Mouse (Mus musculus) inflammation-experienced regulatory T-cells, adult 6 months (primary cell): Measurements from ENCODE around the gene Hoxc13. TPM values are rescaled to one million over a fixed set of nuclear protein-coding genes. Genes with fewer than 3 reads are reported as not detected.

ENCODE experiments used
- ATAC-seq: one replicate; pipeline ENCODE4 v1.8.0; 2017
- polyA plus RNA-seq, 3 experiments: library from polyadenylated mRNA; unstranded; fragments of 100-300 nt; shearing (Covaris generic); gene quantifications; one replicate each; pipeline ENCODE4 v1.2.1; 2017

The Hoxc13 gene
- polyA plus RNA-seq, result not detected

GRCm38 (mm10) chr15:102921053-102922011 lies at the start of gene Hoxc13:
Gene Hoxc13, plus strand, starts transcription at chr15:102921103.
- ATAC-seq, result no peak

- ATAC-seq, result no peak
Observed at GRCm38 (mm10) chr15:102885803-102886202, 35.1 kb upstream of the Hoxc13 start.

GRCm38 (mm10) chr15:102895115-102895514 lies 25.8 kb upstream of the Hoxc13 start:
- ATAC-seq, result no peak

GRCm38 (mm10) chr15:102904946-102905345 lies 16.0 kb upstream of the Hoxc13 start:
- ATAC-seq, result no peak

DNA sequence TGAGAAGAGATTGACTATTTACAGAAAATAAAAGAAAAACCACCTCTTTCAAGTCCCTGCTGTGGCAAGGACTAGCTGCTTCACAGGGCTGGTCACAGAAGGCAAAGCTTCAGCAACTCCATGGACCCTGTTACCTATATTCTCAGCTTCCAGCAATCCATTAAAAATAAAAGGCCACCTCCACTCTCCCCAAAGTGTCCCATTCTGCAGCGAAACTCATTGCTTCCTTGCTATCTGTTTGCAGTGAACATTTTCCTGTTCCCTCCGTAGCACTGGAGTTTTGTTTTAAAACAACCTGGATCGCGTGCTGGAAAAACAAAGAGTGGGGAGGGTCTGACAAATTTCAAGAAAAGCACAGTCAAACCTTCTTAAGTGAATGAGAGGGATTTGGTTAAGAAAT lies 11.4 kb upstream of the Hoxc13 start:
- ATAC-seq, result no peak

- no peak for ATAC-seq
Observed at GRCm38 (mm10) chr15:102910038-102910437, 10.9 kb upstream of the Hoxc13 start.

GRCm38 (mm10) chr15:102910496-102911095 lies 10.3 kb upstream of the Hoxc13 start:
- ATAC-seq, result no peak

- no peak for ATAC-seq
Observed at GRCm38 (mm10) chr15:102913038-102913585, 7.8 kb upstream of the Hoxc13 start.

GRCm38 (mm10) chr15:102917972-102918572 lies 2.8 kb upstream of the Hoxc13 start:
- no peak for ATAC-seq

DNA sequence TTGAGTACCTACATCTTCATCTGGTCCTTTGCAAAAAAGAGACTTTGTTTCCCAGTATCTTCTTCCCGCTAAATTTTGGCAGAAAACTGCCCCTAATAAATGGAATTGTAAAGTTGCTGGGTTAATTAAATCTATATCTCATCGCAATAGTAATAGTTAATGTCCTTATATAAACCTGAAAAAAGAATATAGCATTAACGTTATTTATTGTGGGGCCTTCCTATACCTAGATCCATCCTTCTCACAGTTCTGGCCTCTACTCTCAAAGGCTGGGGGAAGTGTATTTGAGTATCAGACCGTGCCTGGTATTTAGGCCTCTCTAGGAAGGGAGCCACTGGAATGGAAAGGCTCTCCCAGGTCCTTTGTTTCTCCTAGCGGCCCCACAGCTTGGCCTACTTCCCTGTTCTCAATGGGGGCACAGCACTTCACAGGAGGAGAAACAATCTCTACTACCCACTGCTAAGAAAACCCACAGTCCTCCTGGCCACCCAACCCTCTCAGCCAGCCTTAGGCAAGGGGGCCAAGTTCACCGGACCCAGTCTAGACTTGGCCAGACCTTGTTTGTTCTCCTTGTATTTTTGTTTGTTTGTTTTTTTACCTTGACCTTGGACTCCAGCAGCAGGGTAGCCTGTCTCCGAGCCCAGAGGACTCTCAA lies 2.2 kb upstream of the Hoxc13 start:
- no peak for ATAC-seq

GRCm38 (mm10) chr15:102919336-102920180 lies 1.3 kb upstream of the Hoxc13 start:
- no peak for ATAC-seq

DNA sequence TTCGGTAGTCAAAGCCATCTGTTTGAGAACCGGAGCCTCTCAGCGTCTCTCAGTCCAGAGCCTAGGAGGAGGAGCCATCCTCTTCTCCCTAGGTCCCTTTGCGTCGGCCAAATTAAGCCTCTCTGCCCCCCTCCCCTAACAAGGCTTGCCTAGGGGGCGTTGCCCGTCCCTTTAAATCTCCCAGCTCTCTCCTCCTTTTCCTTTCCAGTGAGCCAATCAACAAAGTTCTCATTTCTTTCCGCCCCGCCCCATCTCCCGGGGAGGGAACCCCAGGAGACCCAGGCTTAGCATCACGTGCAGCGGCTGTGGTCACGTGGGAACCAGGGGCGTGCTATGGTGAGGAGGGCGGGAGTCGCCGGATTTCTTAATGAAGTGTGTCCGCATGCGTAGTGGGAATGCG lies 284 bp upstream of the Hoxc13 start:
- ATAC-seq, result no peak

DNA sequence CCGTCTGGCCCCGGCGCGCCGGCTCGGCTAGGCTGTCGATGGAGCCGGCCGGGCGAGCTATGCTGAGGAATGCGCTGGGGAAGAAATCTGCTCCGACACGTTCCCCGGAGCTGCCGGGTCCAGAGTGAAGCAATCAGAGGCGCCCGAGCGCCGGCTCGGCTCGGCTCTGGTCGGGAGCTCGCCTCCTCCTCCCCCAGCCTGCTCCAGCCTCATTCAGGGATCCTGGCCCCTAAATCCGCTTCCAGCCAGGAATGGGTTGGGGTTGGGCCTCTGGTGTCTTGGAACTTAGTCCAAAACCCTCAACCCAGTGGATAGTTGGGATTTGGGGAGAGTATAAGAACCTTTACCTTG lies 1.1 kb downstream of the Hoxc13 start:
- no peak for ATAC-seq

DNA sequence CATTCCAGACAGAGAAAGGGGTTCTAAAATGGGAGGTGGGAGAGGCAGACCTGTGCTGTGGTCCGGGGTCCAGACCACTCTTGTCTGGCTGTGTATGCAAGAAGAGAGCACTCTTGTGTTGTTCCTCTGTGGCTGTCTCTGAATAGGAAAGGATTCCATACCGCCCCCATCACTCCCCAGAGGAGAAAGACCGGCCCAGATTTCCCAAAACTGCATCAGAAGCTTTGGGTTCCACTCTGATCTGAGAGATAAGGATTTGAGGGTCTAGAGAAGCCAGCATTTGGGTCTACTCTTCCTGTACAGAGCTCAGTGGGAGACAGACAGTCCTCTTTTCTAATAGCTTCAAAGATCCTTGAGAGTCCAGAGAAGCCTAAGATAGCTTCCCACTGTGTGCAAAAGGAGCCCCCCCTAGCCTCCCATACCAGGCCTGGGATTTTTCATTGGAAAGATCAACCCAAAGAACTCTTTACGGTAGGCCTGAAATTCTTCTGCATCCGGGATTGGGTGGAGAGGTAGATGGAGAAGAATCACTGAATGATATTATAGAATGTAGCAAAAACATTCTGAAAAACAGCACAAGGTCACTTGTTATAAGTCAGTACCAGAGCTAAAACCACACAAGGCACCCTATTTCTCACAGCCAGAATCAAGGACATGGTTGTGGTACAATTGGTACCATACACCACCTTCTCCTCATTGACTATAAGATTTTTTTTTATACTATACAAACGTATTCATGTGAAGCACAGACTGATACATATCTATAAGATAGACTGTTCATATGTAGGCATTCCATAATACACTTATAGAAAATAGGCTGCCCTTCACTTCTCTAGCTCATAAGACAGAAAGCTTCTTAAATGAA lies 2.0 kb downstream of the Hoxc13 start:
- no peak for ATAC-seq

GRCm38 (mm10) chr15:102927032-102927645 lies 6.2 kb downstream of the Hoxc13 start:
- no peak for ATAC-seq

- no peak for ATAC-seq
Observed at GRCm38 (mm10) chr15:102931706-102932358, 10.9 kb downstream of the Hoxc13 start.

DNA sequence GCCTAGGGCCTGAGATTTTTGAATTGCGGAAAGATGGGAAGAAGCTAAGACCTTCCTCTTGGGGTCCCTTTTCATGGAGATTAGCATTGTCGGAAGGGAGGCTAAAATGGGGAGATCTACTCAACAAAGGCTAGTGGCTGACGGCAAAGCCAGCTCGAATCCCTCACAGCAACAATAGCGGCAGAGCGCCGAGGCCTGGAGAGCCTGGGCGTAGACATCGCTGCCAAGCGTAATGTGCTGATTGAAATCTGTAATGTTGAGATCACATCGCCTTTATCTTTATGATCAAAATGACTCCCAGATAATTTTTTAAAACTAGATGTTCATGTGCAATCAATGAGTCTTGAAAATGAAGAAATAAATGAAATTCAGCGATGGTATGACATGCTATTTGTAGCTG lies 13.5 kb downstream of the Hoxc13 start:
- no peak for ATAC-seq

DNA sequence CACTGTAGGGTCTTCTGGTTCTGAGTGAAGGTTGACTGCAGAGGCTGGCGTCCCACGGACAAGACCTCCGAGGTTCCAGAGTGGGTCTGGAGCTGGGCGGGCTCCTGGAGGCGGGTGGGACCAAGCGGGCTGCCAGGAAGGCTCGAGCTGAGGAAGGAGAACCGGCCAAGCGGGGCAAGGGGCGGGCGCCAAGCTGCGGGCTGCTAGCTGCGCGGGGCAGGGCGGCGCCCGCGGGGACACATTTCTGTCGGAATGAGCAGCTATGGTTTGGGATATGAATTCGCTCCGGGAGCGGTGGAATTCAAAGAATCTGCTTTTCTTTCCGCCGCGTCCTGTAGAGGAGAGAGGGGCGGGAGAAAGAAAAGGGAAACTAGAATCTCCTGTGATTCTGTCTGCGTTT lies 14.0 kb downstream of the Hoxc13 start:
- no peak for ATAC-seq

- no peak for ATAC-seq
Observed at GRCm38 (mm10) chr15:102936279-102936972, 15.5 kb downstream of the Hoxc13 start, which contains the start of gene Hoxc12. Gene Hoxc12, plus strand, starts transcription at chr15:102936757.
